Mouse (Mus musculus) stomach, embryonic 16.5 days (tissue): Measurements from ENCODE around the gene Rpl13a. TPM values are rescaled to one million over a fixed set of nuclear protein-coding genes. Genes with fewer than 3 reads are reported as not detected.
A peak's percentile ranks its signal among the peaks of the same experiment; 100 is the strongest.

Source experiments
- microRNA counts: library from miRNA; unstranded; fragments of <30 nt; microRNA quantifications from one replicate; lab custom pipeline; 2016
- microRNA-seq: library from miRNA; unstranded; fragments of <30 nt; microRNA quantifications from one replicate; pipeline ENCODE4, GENCODE M21; 2016
- polyA plus RNA-seq: library from polyadenylated mRNA; unstranded; fragments of >200 nt; fragmentation: Nextera tagmentation; extraction: Ambion mirVana; gene quantifications from 2 replicates; pipeline ENCODE4 v1.2.1, GENCODE M21; 2015

The Rpl13a gene
- polyA plus RNA-seq, 1 experiment from 2014 or later = 1,332 TPM

MicroRNAs encoded within 50 kb of the gene (microRNA counts, 519-probe panel; counts per million panel counts)
- 2,457 counts per million, percentile 52 among the panel's probes with 10 or more counts for microRNA mmu-miR-150 (lab: Ali Mortazavi, UCI)

Small RNAs within 50 kb of the gene (microRNA-seq; reads per million reads assigned to microRNA genes)
- gene Mir150 (32.8 reads per million, percentile 43 among the genes with 10 or more reads in this experiment), gene Mir5121 (21.7 reads per million, percentile 39 among the genes with 10 or more reads in this experiment), gene Mir7055 (not detected)

Other genes with a start within 250 kb of the Rpl13a start
- 89.9 and 94.0 TPM in 2 replicates for gene Med25, start 236.0 kb downstream of the Rpl13a start, polyA plus RNA-seq
- gene Fuz, start 232.7 kb downstream of the Rpl13a start, polyA plus RNA-seq = 23.1 and 24.7 TPM in 2 replicates
- gene Ap2a1, start 199.3 kb downstream of the Rpl13a start, polyA plus RNA-seq = 52.6 and 55.6 TPM in 2 replicates
- gene Tsks, start 185.6 kb downstream of the Rpl13a start, polyA plus RNA-seq = 0.06 TPM in 1 of 2 replicates, not detected in the other
- 19.9 and 23.4 TPM in 2 replicates for gene Cpt1c, start 153.9 kb downstream of the Rpl13a start, polyA plus RNA-seq
- gene Prmt1, start 142.2 kb downstream of the Rpl13a start, polyA plus RNA-seq = 302 and 324 TPM in 2 replicates
- 96.2 and 96.4 TPM in 2 replicates for gene Irf3, start 131.1 kb downstream of the Rpl13a start, polyA plus RNA-seq
- 43.8 and 45.8 TPM in 2 replicates for gene Bcl2l12, start 130.0 kb downstream of the Rpl13a start, polyA plus RNA-seq
- 22.9 and 24.5 TPM in 2 replicates for gene Scaf1, start 112.4 kb downstream of the Rpl13a start, polyA plus RNA-seq
- 63.6 and 68.0 TPM in 2 replicates for gene Rras, start 110.8 kb downstream of the Rpl13a start, polyA plus RNA-seq
- 8.3 and 8.7 TPM in 2 replicates for gene Prr12, start 75.9 kb downstream of the Rpl13a start, polyA plus RNA-seq
- 55.7 TPM in 2 replicates for gene Nosip, start 66.3 kb downstream of the Rpl13a start, polyA plus RNA-seq
- 24.7 and 27.4 TPM in 2 replicates for gene Prrg2, start 66.1 kb downstream of the Rpl13a start, polyA plus RNA-seq
- gene Rcn3, start 36.5 kb downstream of the Rpl13a start, polyA plus RNA-seq = 388 and 395 TPM in 2 replicates
- 138 and 149 TPM in 2 replicates for gene Fcgrt, start 24.9 kb downstream of the Rpl13a start, polyA plus RNA-seq
- 1,225 and 1,374 TPM in 2 replicates for gene Rps11, start 4.3 kb downstream of the Rpl13a start, polyA plus RNA-seq
- gene Gm45713, start 7.5 kb upstream of the Rpl13a start, polyA plus RNA-seq = not detected in 2 replicates
- gene Flt3l, start 7.7 kb upstream of the Rpl13a start, polyA plus RNA-seq = 2.2 and 2.8 TPM in 2 replicates
- gene Pih1d1, start 25.5 kb upstream of the Rpl13a start, polyA plus RNA-seq = 81.0 and 81.9 TPM in 2 replicates
- gene Aldh16a1, start 25.8 kb upstream of the Rpl13a start, polyA plus RNA-seq = 39.5 and 49.2 TPM in 2 replicates
- gene Slc17a7, start 35.2 kb upstream of the Rpl13a start, polyA plus RNA-seq = 0.15 and 0.22 TPM in 2 replicates
- gene Gfy, start 50.8 kb upstream of the Rpl13a start, polyA plus RNA-seq = not detected in 2 replicates
- not detected in 2 replicates for gene Pth2, start 52.2 kb upstream of the Rpl13a start, polyA plus RNA-seq
- 0.55 and 1.5 TPM in 2 replicates for gene Ccdc155, start 76.1 kb upstream of the Rpl13a start, polyA plus RNA-seq
- gene Dkkl1, start 83.4 kb upstream of the Rpl13a start, polyA plus RNA-seq = 2.1 and 4.9 TPM in 2 replicates
- gene Tead2, start 87.0 kb upstream of the Rpl13a start, polyA plus RNA-seq = 93.9 and 101 TPM in 2 replicates
- gene Cd37, start 110.4 kb upstream of the Rpl13a start, polyA plus RNA-seq = 2.7 and 5.0 TPM in 2 replicates
- gene Slc6a16, start 112.3 kb upstream of the Rpl13a start, polyA plus RNA-seq = not detected in 2 replicates
- not detected in 2 replicates for gene Slc6a21, start 148.8 kb upstream of the Rpl13a start, polyA plus RNA-seq
- gene Trpm4, start 205.0 kb upstream of the Rpl13a start, polyA plus RNA-seq = 30.1 and 32.2 TPM in 2 replicates
- gene Hrc, start 206.5 kb upstream of the Rpl13a start, polyA plus RNA-seq = 1.0 and 3.1 TPM in 2 replicates
- 5.5 and 6.3 TPM in 2 replicates for gene Ppfia3, start 238.3 kb upstream of the Rpl13a start, polyA plus RNA-seq
- 4.6 and 5.5 TPM in 2 replicates for gene Lin7b, start 241.8 kb upstream of the Rpl13a start, polyA plus RNA-seq